Mouse (Mus musculus): Measurements from ENCODE around the gene Ptpn18.

DNA sequence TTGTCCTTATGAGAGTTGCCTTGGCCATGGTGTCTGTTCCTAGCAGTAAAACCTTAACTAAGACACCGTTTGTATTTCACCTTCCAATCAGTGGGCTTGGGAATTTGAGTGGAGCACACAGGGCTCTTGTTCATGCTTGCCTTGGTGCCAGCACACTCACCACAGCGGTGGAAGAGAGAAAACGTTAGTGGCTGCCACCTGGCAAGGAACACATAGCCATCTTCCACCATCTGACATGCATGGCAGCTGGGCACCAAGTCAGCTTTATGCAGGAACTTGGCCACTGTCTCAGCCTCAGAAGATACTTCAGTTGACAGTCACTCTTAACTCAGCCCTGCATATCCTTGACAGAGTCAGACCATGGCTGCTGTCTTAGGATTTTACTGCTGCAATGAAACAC lies 64.1 kb downstream of the Ptpn18 start:
- TF ChIP-seq TAL1 (IDR thresholded peaks at IDR 0.05; ENCODE audit: low read length): no peak
- no peak for TF ChIP-seq GATA1 (IDR thresholded peaks at IDR 0.05; ENCODE audit: low read length)

All from erythroblast, embryonic 14.5 days (primary cell).